ENCODE assay signal across 15 mouse cellular contexts in genomic region chr2:35398184-35398828, GRCm38 (mm10). TPM values are rescaled to one million over a fixed set of nuclear protein-coding genes. Genes with fewer than 3 reads are reported as not detected.
DNase-seq lines count a peak whose midpoint lies in the region; ATAC-seq and TF ChIP-seq lines count a peak whose summit lies in the region.
"Had no signal": no experiment of that assay in that cellular context is flagged by ENCODE, and none has a peak within 500 bp of the region (broad histone marks: within the 10 kb centered on the region; RNA-seq: fewer than 3 reads in every experiment).

No protein-coding gene starts in this region.

- H3K27me3 ChIP-seq in forebrain, postnatal 0 days (ENCODE audit: insufficient read depth, low read length) = no peaks in the 10 kb centered on the region
- no peaks in the 10 kb centered on the region for H3K27me3 ChIP-seq in forebrain, embryonic 12.5 days
- H3K27me3 ChIP-seq in kidney, embryonic 16.5 days (ENCODE audit: insufficient read depth, low read length) = no peaks in the 10 kb centered on the region
- no peaks in the 10 kb centered on the region for H3K27me3 ChIP-seq in hindbrain, embryonic 12.5 days
- H3K27me3 ChIP-seq: forebrain, embryonic 15.5 days; limb, embryonic 15.5 days; neural tube, embryonic 13.5 days had no signal

- no peak for TF ChIP-seq CTCF in forebrain, postnatal 0 days (IDR thresholded peaks at IDR 0.05; ENCODE audit: low read depth)

- H3K9ac ChIP-seq in forebrain, postnatal 0 days = no peak overlapping the region
- H3K9ac ChIP-seq in forebrain, embryonic 12.5 days = no peak overlapping the region
- H3K9ac ChIP-seq in kidney, embryonic 16.5 days (replicated peaks; ENCODE audit: low read length) = no peak overlapping the region
- H3K9ac ChIP-seq in hindbrain, embryonic 12.5 days = no peak overlapping the region
- H3K9ac ChIP-seq: forebrain, embryonic 15.5 days; limb, embryonic 15.5 days; neural tube, embryonic 13.5 days had no signal

- WGBS in forebrain, postnatal 0 days = 78% methylated on average over 6 of the region's 6 CpGs
- 81% methylated on average over 6 of the region's 6 CpGs for WGBS in forebrain, embryonic 12.5 days
- 76% methylated on average over 6 of the region's 6 CpGs for WGBS in kidney, embryonic 16.5 days
- 85% methylated on average over 6 of the region's 6 CpGs for WGBS in hindbrain, embryonic 12.5 days

- no peaks in the 10 kb centered on the region for H3K9me3 ChIP-seq in forebrain, postnatal 0 days (ENCODE audit: low read length)
- no peaks in the 10 kb centered on the region for H3K9me3 ChIP-seq in forebrain, embryonic 12.5 days
- H3K9me3 ChIP-seq in kidney, embryonic 16.5 days (ENCODE audit: low read length) = no peaks in the 10 kb centered on the region
- H3K9me3 ChIP-seq in hindbrain, embryonic 12.5 days (replicated peaks) = no peaks in the 10 kb centered on the region
- H3K9me3 ChIP-seq: forebrain, embryonic 15.5 days; limb, embryonic 15.5 days; neural tube, embryonic 13.5 days had no signal

- H3K4me1 ChIP-seq in forebrain, postnatal 0 days (ENCODE audit: insufficient read depth) = no peaks in the 10 kb centered on the region
- H3K4me1 ChIP-seq in forebrain, embryonic 12.5 days = no peaks in the 10 kb centered on the region
- no peaks in the 10 kb centered on the region; the same call in 1 of the 2 replicates for H3K4me1 ChIP-seq in kidney, embryonic 16.5 days (ENCODE audit: insufficient read depth, low read length)
- no peaks in the 10 kb centered on the region for H3K4me1 ChIP-seq in hindbrain, embryonic 12.5 days
- H3K4me1 ChIP-seq: neural tube, embryonic 13.5 days had no signal

- no peak overlapping the region for H3K4me2 ChIP-seq in forebrain, postnatal 0 days (ENCODE audit: low read depth)
- H3K4me2 ChIP-seq in forebrain, embryonic 12.5 days = no peak overlapping the region
- no peak overlapping the region for H3K4me2 ChIP-seq in kidney, embryonic 16.5 days (replicated peaks; ENCODE audit: low read depth, low read length)
- no peak overlapping the region for H3K4me2 ChIP-seq in hindbrain, embryonic 12.5 days (replicated peaks)
- H3K4me2 ChIP-seq: forebrain, embryonic 15.5 days; limb, embryonic 15.5 days; neural tube, embryonic 13.5 days had no signal

- H3K36me3 ChIP-seq in forebrain, postnatal 0 days (ENCODE audit: insufficient read depth) = no peaks in the 10 kb centered on the region
- H3K36me3 ChIP-seq in forebrain, embryonic 12.5 days (replicated peaks) = no peaks in the 10 kb centered on the region
- H3K36me3 ChIP-seq in kidney, embryonic 16.5 days (ENCODE audit: insufficient read depth, low read length) = peaks cover 11% of the 10 kb centered on the region; the same call in 1 of the 2 replicates
- H3K36me3 ChIP-seq in hindbrain, embryonic 12.5 days = no peaks in the 10 kb centered on the region
- H3K36me3 ChIP-seq: forebrain, embryonic 15.5 days; neural tube, embryonic 13.5 days had no signal

- no peak for DNase-seq in forebrain, postnatal 0 days
- no peak for DNase-seq in kidney, adult 8-10 months
- DNase-seq in 416B (ENCODE audit: low read depth) = peak; percentile 15

- H3K27ac ChIP-seq in forebrain, postnatal 0 days (ENCODE audit: low read depth, low read length) = no peak overlapping the region
- no peak overlapping the region for H3K27ac ChIP-seq in forebrain, embryonic 12.5 days
- no peak overlapping the region for H3K27ac ChIP-seq in kidney, embryonic 16.5 days (ENCODE audit: low read length)
- no peak overlapping the region for H3K27ac ChIP-seq in hindbrain, embryonic 12.5 days
- H3K27ac ChIP-seq: forebrain, embryonic 15.5 days; limb, embryonic 15.5 days; neural tube, embryonic 13.5 days had no signal

- 0 out of 2 replicates have a peak, but pooled peaks have one; percentile 6 for ATAC-seq in forebrain, postnatal 0 days
- ATAC-seq in forebrain, embryonic 12.5 days (ENCODE audit: low FRiP score) = no peak
- peak; percentile 31 for ATAC-seq in kidney, embryonic 16.5 days (ENCODE audit: low FRiP score, low TSS enrichment)
- ATAC-seq in megakaryocyte progenitor cell, adult 5-6 weeks (replicated peaks; ENCODE audit: poor library complexity) = peak; percentile 23
- ATAC-seq in hindbrain, embryonic 12.5 days (ENCODE audit: low FRiP score) = no peak
- no peak for ATAC-seq in inflammation-experienced regulatory T-cells, adult 6 months

- no peak overlapping the region for H3K4me3 ChIP-seq in forebrain, postnatal 0 days (ENCODE audit: low read depth, low read length)
- no peak overlapping the region for H3K4me3 ChIP-seq in forebrain, embryonic 12.5 days (replicated peaks)
- no peak overlapping the region for H3K4me3 ChIP-seq in kidney, embryonic 16.5 days (ENCODE audit: low read length)
- no peak overlapping the region for H3K4me3 ChIP-seq in hindbrain, embryonic 12.5 days
- H3K4me3 ChIP-seq: forebrain, embryonic 15.5 days; limb, embryonic 15.5 days; megakaryocyte, embryonic 14.5 days; neural tube, embryonic 13.5 days had no signal

RNA-seq across cellular contexts. Expression of gene 4930402F06Rik, which starts 1.3 kb away (rescaled TPM):
- not detected in 2 replicates for total RNA-seq in forebrain, postnatal 0 days (2014; rRNA removed)
- not detected in 2 replicates for polyA plus RNA-seq in forebrain, postnatal 0 days (2015; fragmentation: Nextera tagmentation; extraction: Ambion mirVana)
- not detected in 2 replicates for polyA plus RNA-seq in forebrain, embryonic 12.5 days (2016; fragmentation: Nextera tagmentation; extraction: Ambion mirVana)
- not detected in 2 replicates for polyA plus RNA-seq in kidney, embryonic 16.5 days (2015; fragmentation: Nextera tagmentation; extraction: Ambion mirVana)
- not detected in 2 replicates for total RNA-seq in megakaryocyte progenitor cell, adult 5-6 weeks (2015)
- total RNA-seq in megakaryocyte progenitor cell, adult 5-6 weeks (2017) = not detected in 2 replicates
- not detected in 2 replicates for polyA plus RNA-seq in hindbrain, embryonic 12.5 days (2016; fragmentation: Nextera tagmentation; extraction: Ambion mirVana)
- not detected for polyA plus RNA-seq in inflammation-experienced regulatory T-cells, adult 6 months (2017; shearing (Covaris generic))
- total RNA-seq: adrenal gland, postnatal 10 days; granulocyte monocyte progenitor cell, adult 5-6 weeks; layer of hippocampus, postnatal 25 days had no signal
- polyA plus RNA-seq: forebrain, embryonic 15.5 days; limb, embryonic 15.5 days; neural tube, embryonic 13.5 days had no signal

RNA-seq across cellular contexts. Expression of gene 4930568D16Rik, which starts 30.8 kb away (rescaled TPM):
- total RNA-seq in forebrain, postnatal 0 days (2014; rRNA removed) = not detected in 2 replicates
- not detected in 2 replicates for polyA plus RNA-seq in forebrain, postnatal 0 days (2015; fragmentation: Nextera tagmentation; extraction: Ambion mirVana)
- not detected in 2 replicates for polyA plus RNA-seq in forebrain, embryonic 12.5 days (2016; fragmentation: Nextera tagmentation; extraction: Ambion mirVana)
- not detected in 2 replicates for polyA plus RNA-seq in kidney, embryonic 16.5 days (2015; fragmentation: Nextera tagmentation; extraction: Ambion mirVana)
- total RNA-seq in megakaryocyte progenitor cell, adult 5-6 weeks (2015) = not detected in 2 replicates
- not detected in 2 replicates for total RNA-seq in megakaryocyte progenitor cell, adult 5-6 weeks (2017)
- polyA plus RNA-seq in hindbrain, embryonic 12.5 days (2016; fragmentation: Nextera tagmentation; extraction: Ambion mirVana) = not detected in 2 replicates
- polyA plus RNA-seq in inflammation-experienced regulatory T-cells, adult 6 months (2017; shearing (Covaris generic)) = not detected
- total RNA-seq: adrenal gland, postnatal 10 days; granulocyte monocyte progenitor cell, adult 5-6 weeks; layer of hippocampus, postnatal 25 days had no signal
- polyA plus RNA-seq: forebrain, embryonic 15.5 days; limb, embryonic 15.5 days; neural tube, embryonic 13.5 days had no signal

Comparison
In these comparisons a context has a peak if more than half of its experiments do, and no peak if none do; other contexts are left out.
1. ATAC-seq: peak in forebrain, postnatal 0 days (single experiment), kidney, embryonic 16.5 days (single experiment) and megakaryocyte progenitor cell, adult 5-6 weeks (single experiment); none in forebrain, embryonic 12.5 days (single experiment), hindbrain, embryonic 12.5 days (single experiment) and inflammation-experienced regulatory T-cells, adult 6 months (single experiment).